17 mouse cellular contexts compared by ENCODE assay signal in the genomic region with DNA sequence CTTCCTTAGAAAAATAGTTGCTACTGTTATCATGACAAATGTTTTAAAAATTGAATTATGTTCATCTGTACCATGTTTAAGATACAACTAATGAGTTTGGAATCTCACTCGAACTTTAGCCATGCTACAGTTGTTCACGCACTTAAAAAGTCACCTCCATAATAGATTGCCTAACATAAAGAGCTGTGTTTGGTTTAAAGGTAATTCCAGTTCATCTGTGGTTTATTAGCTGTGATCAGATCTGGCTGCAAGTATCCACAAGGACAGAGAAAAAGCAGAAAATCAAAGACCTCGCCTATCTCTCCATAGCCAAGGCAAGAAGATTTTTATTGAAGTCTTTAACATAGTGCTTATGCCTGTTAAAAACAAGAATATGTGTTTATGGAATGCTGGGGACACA. TPM values are rescaled to one million over a fixed set of nuclear protein-coding genes. Genes with fewer than 3 reads are reported as not detected.
"Had no signal": no experiment of that assay in that cellular context is flagged by ENCODE, and none has a peak within 500 bp of the region (broad histone marks: within the 10 kb centered on the region; RNA-seq: fewer than 3 reads in every experiment).

No protein-coding gene starts in this region.

- H3K27me3 ChIP-seq: neural tube, embryonic 13.5 days; neural tube, embryonic 15.5 days; stomach, embryonic 15.5 days had no signal

- H3K4me3 ChIP-seq: neural tube, embryonic 13.5 days; neural tube, embryonic 15.5 days; stomach, embryonic 15.5 days had no signal

- H3K9ac ChIP-seq: neural tube, embryonic 13.5 days; neural tube, embryonic 15.5 days; stomach, embryonic 15.5 days had no signal

- H3K27ac ChIP-seq: neural tube, embryonic 13.5 days; neural tube, embryonic 15.5 days; stomach, embryonic 15.5 days; stomach, postnatal 0 days had no signal

- H3K4me1 ChIP-seq: neural tube, embryonic 13.5 days; neural tube, embryonic 15.5 days; stomach, embryonic 15.5 days had no signal

- H3K9me3 ChIP-seq: neural tube, embryonic 13.5 days; neural tube, embryonic 15.5 days; stomach, embryonic 15.5 days had no signal

- DNase-seq: retina, postnatal 1 day; right cerebral cortex, adult 18-20 months; right cerebral cortex, postnatal 14 days; right cerebral cortex, postnatal 25 days; right cerebral cortex, postnatal 4 days; spleen, adult 18-20 months; thymus, adult 18-20 months; thymus, adult 2 months; thymus, postnatal 14 days; thymus, postnatal 25 days; thymus, postnatal 36 days; thymus, postnatal 4 days had no signal

- H3K4me2 ChIP-seq: neural tube, embryonic 13.5 days; neural tube, embryonic 15.5 days; stomach, embryonic 15.5 days had no signal

- H3K36me3 ChIP-seq: neural tube, embryonic 13.5 days; neural tube, embryonic 15.5 days; stomach, embryonic 15.5 days had no signal

RNA-seq across cellular contexts. Expression of a gene that starts 43.3 kb away (rescaled TPM):
- total RNA-seq: neutrophil, adult 5-6 weeks had no signal
